Mouse (Mus musculus): ENCODE results near the gene Tfb2m. TPM values are rescaled to one million over a fixed set of nuclear protein-coding genes. Genes with fewer than 3 reads are reported as not detected.

The Tfb2m gene
- 14.7 and 25.0 TPM in 2 replicates for total RNA-seq (2023)

GRCm38 (mm10) chr1:179545768-179546550, at the start of gene Tfb2m, which contains the start of gene Cnst:
Gene Tfb2m (minus strand): TSS chr1:179546267.
Gene Cnst (plus strand): TSS chr1:179546370.

GRCm38 (mm10) chr1:179517713-179518465, 28.2 kb downstream of the Tfb2m start, which contains the start of gene Smyd3:
Gene Smyd3 (minus strand): TSS chr1:179518041.

Other genes starting within 250 kb of the Tfb2m start
- gene Smyd3, start 28.2 kb downstream of the Tfb2m start, total RNA-seq (2023) = 8.9 and 12.7 TPM in 2 replicates
- 30.0 and 43.4 TPM in 2 replicates for gene Cnst, start 103 bp upstream of the Tfb2m start, total RNA-seq (2023)
- 1.7 and 3.1 TPM in 2 replicates for gene Sccpdh, start 121.9 kb upstream of the Tfb2m start, total RNA-seq (2023)
- not detected in 2 replicates for gene Kif28, start 199.0 kb upstream of the Tfb2m start, total RNA-seq (2023)